Mouse (Mus musculus): Measurements from ENCODE around the gene Golph3.

GRCm38 (mm10) chr15:12315996-12316395 is 5.3 kb upstream of the Golph3 start:
- TF ChIP-seq CTCF (conservative IDR thresholded peaks at IDR 0.05; ENCODE audit: low read length), result no peak
- no peak for TF ChIP-seq POU5F1 (IDR thresholded peaks at IDR 0.05; ENCODE audit: borderline replicate concordance, low read length)
